Mouse (Mus musculus): ENCODE data around the gene Slc25a33. TPM values are rescaled to one million over a fixed set of nuclear protein-coding genes. Genes with fewer than 3 reads are reported as not detected.

The Slc25a33 gene
- total RNA-seq, 1 experiment from 2014 or later, result 27.7 TPM

DNA sequence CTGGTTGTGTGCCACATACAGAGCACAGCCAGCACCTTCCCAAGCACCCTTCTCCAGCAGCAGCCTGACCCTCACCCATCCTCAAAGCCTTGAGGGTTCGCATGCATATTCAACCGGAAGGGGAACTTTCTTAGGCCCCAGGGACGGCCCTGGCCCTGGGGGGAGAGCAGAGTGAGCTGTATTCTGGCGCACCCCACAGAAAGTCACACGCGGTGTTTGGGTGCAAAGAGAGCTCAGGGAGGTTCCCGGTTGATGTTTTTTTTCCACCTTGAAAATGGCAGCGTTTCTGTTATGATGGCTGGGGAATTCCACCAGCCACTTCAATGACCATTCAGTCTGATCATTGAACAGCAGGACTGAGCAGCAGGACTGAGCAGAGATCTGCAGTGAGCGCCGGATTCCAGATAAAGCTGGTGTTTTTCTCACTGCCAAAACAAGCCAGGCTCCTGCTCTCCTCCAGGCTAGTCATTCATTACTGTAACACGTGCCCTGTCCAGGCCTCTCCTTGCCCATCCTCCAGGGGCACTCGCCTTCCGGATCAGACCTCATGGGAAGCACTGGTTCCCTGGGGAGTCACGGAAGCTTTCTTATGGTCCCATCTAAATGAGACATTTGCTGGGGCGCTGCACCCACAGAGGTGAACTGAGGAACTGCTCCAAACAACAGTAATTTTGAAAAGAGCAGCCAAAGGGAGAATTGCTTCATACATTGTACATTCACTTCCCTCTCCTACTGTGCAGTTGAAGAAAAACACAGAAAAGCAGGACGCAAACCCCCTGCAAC is 77.7 kb downstream of the Slc25a33 start:
- no peak for DNase-seq

Small RNAs within 50 kb of the gene (microRNA-seq; reads per million reads assigned to microRNA genes)
- 0 reads per million in 2 experiments for gene Gm47301

Other genes starting within 250 kb of the Slc25a33 start
- gene Clstn1, start 187.8 kb downstream of the Slc25a33 start, total RNA-seq (2021), result 67.9 and 83.9 TPM in 2 replicates
- 2.0 and 4.4 TPM in 2 replicates for gene Pik3cd, start 71.7 kb downstream of the Slc25a33 start, total RNA-seq (2021)
- gene Tmem201, start 36.2 kb downstream of the Slc25a33 start, total RNA-seq (2021), result 34.1 and 36.1 TPM in 2 replicates
- 23.7 and 25.6 TPM in 2 replicates for gene Spsb1, start 180.8 kb upstream of the Slc25a33 start, total RNA-seq (2021)
- 127 and 149 TPM in 2 replicates for gene H6pd, start 234.7 kb upstream of the Slc25a33 start, total RNA-seq (2021)

Measured in adrenal gland, postnatal 25 days (tissue).